Mouse (Mus musculus): ENCODE measurements around the gene Mylip. TPM values are rescaled to one million over a fixed set of nuclear protein-coding genes. Genes with fewer than 3 reads are reported as not detected.

The Mylip gene
- polyA plus RNA-seq, 1 experiment from 2014 or later = 7.8 TPM

DNA sequence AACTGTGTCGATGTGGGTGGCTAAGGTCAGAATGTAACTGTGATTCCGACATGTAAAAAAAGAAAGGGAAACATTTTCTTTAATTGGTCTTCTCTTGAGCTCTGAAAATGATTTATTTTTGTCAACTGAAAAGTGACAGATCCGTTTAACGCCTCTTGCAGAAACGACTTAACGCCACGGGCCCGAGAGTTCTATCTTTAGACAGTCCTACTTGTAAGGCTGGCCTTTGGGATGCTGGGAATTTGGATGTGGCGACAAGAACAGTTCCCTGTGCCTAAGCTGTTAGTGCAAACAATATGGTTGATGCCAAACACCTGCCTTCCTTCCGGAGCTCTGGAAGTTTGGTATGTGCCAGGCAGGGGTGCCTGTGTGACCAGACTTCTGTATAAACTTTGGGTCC is 23.8 kb upstream of the Mylip start:
- Histone ChIP-seq H3K4me1 (ENCODE audit: control insufficient read depth, insufficient read depth, low read depth, low read length) (no peaks in the 10 kb centered on the region), H3K4me2 (ENCODE audit: low read length) (no peak overlapping the region)
- 89% methylated on average over 10 of the region's 10 CpGs for WGBS

DNA sequence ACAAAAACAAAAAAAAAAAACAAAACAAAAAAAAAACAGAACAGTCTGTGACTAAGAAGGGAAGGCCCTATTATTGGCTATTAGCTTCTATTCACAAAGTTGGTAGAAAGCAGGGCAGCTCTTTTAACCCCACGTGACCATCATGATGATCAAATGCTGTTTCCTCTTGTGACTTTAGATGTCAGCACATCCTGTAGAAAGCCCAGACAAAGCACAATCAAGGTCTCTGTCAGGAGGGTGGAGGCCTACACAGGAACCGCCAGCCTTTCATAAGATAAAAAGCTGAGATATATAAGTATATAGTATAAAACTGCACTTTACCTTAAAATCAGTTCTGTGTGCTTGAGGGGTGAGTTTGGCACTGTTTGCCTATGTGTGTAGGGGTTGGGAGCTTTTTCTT is 17.9 kb upstream of the Mylip start:
- no peak overlapping the region for H3K4me3 ChIP-seq (ENCODE audit: low read length)
- H3K4me1 ChIP-seq (ENCODE audit: control insufficient read depth, insufficient read depth, low read depth, low read length) = no peaks in the 10 kb centered on the region
- no peak overlapping the region for H3K9ac ChIP-seq (ENCODE audit: low read depth, low read length)
- 73% methylated on average over 2 of the region's 2 CpGs for WGBS
- no peaks in the 10 kb centered on the region for H3K36me3 ChIP-seq (ENCODE audit: control insufficient read depth, insufficient read depth, low read length)
- H3K27me3 ChIP-seq (replicated peaks; ENCODE audit: control insufficient read depth, insufficient read depth, low read length) = no peaks in the 10 kb centered on the region
- no peak overlapping the region for H3K27ac ChIP-seq (ENCODE audit: low read depth, low read length)
- H3K4me2 ChIP-seq (ENCODE audit: low read length) = no peak overlapping the region
- H3K9me3 ChIP-seq (ENCODE audit: control insufficient read depth, low read length) = no peaks in the 10 kb centered on the region
- no peak for ATAC-seq

More for the DNA sequence above, 23.8 kb upstream of the Mylip start:
- Histone ChIP-seq H3K27me3 (replicated peaks; ENCODE audit: control insufficient read depth, insufficient read depth, low read length) (no peaks in the 10 kb centered on the region), H3K9me3 (ENCODE audit: control insufficient read depth, low read length) (peaks cover 3% of the 10 kb centered on the region; the same call in 1 of the 2 replicates), H3K4me3 (ENCODE audit: low read length) (no peak overlapping the region), H3K27ac (ENCODE audit: low read depth, low read length) (no peak overlapping the region), H3K9ac (ENCODE audit: low read depth, low read length) (no peak overlapping the region), H3K36me3 (ENCODE audit: control insufficient read depth, insufficient read depth, low read length) (no peaks in the 10 kb centered on the region)
- ATAC-seq = no peak

DNA sequence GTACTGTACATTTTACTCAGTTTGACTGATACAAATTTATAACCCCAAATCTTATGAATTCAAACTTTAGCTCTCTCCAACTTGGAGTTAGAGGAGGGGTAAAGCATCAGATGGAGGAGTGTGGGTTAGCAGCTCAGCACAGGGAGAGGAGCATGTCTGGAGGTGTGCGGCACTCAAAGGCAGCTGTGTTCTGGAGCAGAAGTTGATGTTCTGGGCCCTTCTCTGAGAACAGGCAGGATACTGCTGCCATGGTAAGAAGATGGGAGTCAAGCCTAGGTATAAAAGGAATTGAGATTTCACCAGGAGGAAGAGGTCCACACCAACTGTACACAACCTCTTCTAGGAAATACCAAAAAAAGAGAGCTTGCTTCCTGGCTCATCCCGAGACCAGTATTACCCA is 17.1 kb upstream of the Mylip start:
- Histone ChIP-seq H3K27ac (ENCODE audit: low read depth, low read length) (no peak overlapping the region), H3K36me3 (ENCODE audit: control insufficient read depth, insufficient read depth, low read length) (no peaks in the 10 kb centered on the region), H3K4me3 (ENCODE audit: low read length) (no peak overlapping the region), H3K4me2 (ENCODE audit: low read length) (no peak overlapping the region), H3K4me1 (ENCODE audit: control insufficient read depth, insufficient read depth, low read depth, low read length) (no peaks in the 10 kb centered on the region), H3K9me3 (ENCODE audit: control insufficient read depth, low read length) (no peaks in the 10 kb centered on the region), H3K9ac (ENCODE audit: low read depth, low read length) (no peak overlapping the region), H3K27me3 (replicated peaks; ENCODE audit: control insufficient read depth, insufficient read depth, low read length) (no peaks in the 10 kb centered on the region)
- 96% methylated on average over 2 of the region's 2 CpGs for WGBS
- no peak for ATAC-seq

DNA sequence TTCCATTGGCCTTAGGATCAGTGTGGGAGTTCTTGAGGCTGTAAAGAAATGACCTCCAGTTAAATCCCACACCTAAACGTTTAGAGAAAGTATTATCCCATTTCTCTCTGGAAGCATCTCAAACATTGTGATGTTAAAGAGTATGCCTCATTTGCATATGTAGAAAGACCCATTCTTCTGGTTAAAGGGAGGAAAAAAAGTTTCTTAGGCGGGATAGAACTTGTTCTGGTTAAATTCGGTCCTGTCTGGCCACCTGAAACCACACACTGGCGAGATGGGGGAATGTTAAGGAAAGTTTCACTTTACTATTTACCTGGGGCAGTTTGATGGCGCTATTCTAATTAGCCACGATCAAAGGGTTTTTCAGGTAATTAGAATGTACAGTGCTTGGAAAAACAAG is 14.7 kb upstream of the Mylip start:
- no peak overlapping the region for H3K4me3 ChIP-seq (ENCODE audit: low read length)
- no peak overlapping the region for H3K27ac ChIP-seq (ENCODE audit: low read depth, low read length)
- no peaks in the 10 kb centered on the region for H3K4me1 ChIP-seq (ENCODE audit: control insufficient read depth, insufficient read depth, low read depth, low read length)
- no peaks in the 10 kb centered on the region for H3K27me3 ChIP-seq (replicated peaks; ENCODE audit: control insufficient read depth, insufficient read depth, low read length)
- H3K9me3 ChIP-seq (ENCODE audit: control insufficient read depth, low read length) = no peaks in the 10 kb centered on the region
- no peaks in the 10 kb centered on the region for H3K36me3 ChIP-seq (ENCODE audit: control insufficient read depth, insufficient read depth, low read length)
- WGBS = 39% methylated on average over 6 of the region's 6 CpGs
- no peak overlapping the region for H3K9ac ChIP-seq (ENCODE audit: low read depth, low read length)
- no peak for ATAC-seq
- H3K4me2 ChIP-seq (ENCODE audit: low read length) = no peak overlapping the region

- H3K27ac ChIP-seq (ENCODE audit: low read depth, low read length) = no peak overlapping the region
- WGBS = 78% methylated on average over 7 of the region's 7 CpGs
- no peak overlapping the region for H3K4me3 ChIP-seq (ENCODE audit: low read length)
- no peak for ATAC-seq
- no peaks in the 10 kb centered on the region for H3K4me1 ChIP-seq (ENCODE audit: control insufficient read depth, insufficient read depth, low read depth, low read length)
- H3K9ac ChIP-seq (ENCODE audit: low read depth, low read length) = no peak overlapping the region
- H3K36me3 ChIP-seq (ENCODE audit: control insufficient read depth, insufficient read depth, low read length) = no peaks in the 10 kb centered on the region
- no peaks in the 10 kb centered on the region for H3K27me3 ChIP-seq (replicated peaks; ENCODE audit: control insufficient read depth, insufficient read depth, low read length)
- no peaks in the 10 kb centered on the region for H3K9me3 ChIP-seq (ENCODE audit: control insufficient read depth, low read length)
- H3K4me2 ChIP-seq (ENCODE audit: low read length) = no peak overlapping the region
These were observed 7.3 kb upstream of the Mylip start for GRCm38 (mm10) chr13:45382208-45382607.

- no peaks in the 10 kb centered on the region for H3K9me3 ChIP-seq (ENCODE audit: control insufficient read depth, low read length)
- no peak overlapping the region for H3K9ac ChIP-seq (ENCODE audit: low read depth, low read length)
- H3K4me2 ChIP-seq (ENCODE audit: low read length) = no peak overlapping the region
- H3K27me3 ChIP-seq (replicated peaks; ENCODE audit: control insufficient read depth, insufficient read depth, low read length) = no peaks in the 10 kb centered on the region
- no peak overlapping the region for H3K27ac ChIP-seq (ENCODE audit: low read depth, low read length)
- WGBS = 84% methylated on average over 2 of the region's 2 CpGs
- no peak overlapping the region for H3K4me3 ChIP-seq (ENCODE audit: low read length)
- H3K36me3 ChIP-seq (ENCODE audit: control insufficient read depth, insufficient read depth, low read length) = no peaks in the 10 kb centered on the region
- no peaks in the 10 kb centered on the region for H3K4me1 ChIP-seq (ENCODE audit: control insufficient read depth, insufficient read depth, low read depth, low read length)
- no peak for ATAC-seq
These were observed 4.9 kb upstream of the Mylip start for GRCm38 (mm10) chr13:45384636-45385035.

DNA sequence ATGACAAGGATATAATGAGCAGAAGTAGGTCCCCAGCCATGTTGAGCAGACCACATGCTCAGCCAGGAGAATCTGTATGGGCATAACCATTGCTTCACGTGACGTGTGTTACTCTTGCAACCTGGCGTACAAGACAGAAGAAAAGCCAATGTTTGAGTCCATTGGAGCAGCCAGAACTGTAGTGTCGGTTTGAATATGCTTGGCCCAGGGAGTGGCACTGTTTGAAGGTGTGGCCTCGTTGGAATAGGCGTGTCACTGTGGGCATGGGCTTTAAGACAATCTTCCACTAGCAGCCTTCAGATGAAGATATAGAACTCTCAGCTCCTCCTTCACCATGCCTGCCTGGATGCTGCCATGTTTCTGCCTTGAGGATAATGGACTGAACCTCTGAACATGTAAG is 4.0 kb upstream of the Mylip start:
- Histone ChIP-seq H3K9me3 (ENCODE audit: control insufficient read depth, low read length) (no peaks in the 10 kb centered on the region), H3K36me3 (ENCODE audit: control insufficient read depth, insufficient read depth, low read length) (no peaks in the 10 kb centered on the region), H3K4me2 (ENCODE audit: low read length) (no peak overlapping the region), H3K27ac (ENCODE audit: low read depth, low read length) (no peak overlapping the region), H3K4me3 (ENCODE audit: low read length) (no peak overlapping the region), H3K27me3 (replicated peaks; ENCODE audit: control insufficient read depth, insufficient read depth, low read length) (no peaks in the 10 kb centered on the region), H3K9ac (ENCODE audit: low read depth, low read length) (no peak overlapping the region), H3K4me1 (ENCODE audit: control insufficient read depth, insufficient read depth, low read depth, low read length) (peaks cover 2% of the 10 kb centered on the region; the same call in 1 of the 2 replicates)
- no peak for ATAC-seq
- WGBS = 83% methylated on average over 6 of the region's 6 CpGs

- no peaks in the 10 kb centered on the region for H3K27me3 ChIP-seq (replicated peaks; ENCODE audit: control insufficient read depth, insufficient read depth, low read length)
- WGBS = 94% methylated on average over 14 of the region's 14 CpGs
- no peak overlapping the region for H3K4me3 ChIP-seq (ENCODE audit: low read length)
- no peaks in the 10 kb centered on the region for H3K9me3 ChIP-seq (ENCODE audit: control insufficient read depth, low read length)
- H3K9ac ChIP-seq (ENCODE audit: low read depth, low read length) = no peak overlapping the region
- no peaks in the 10 kb centered on the region for H3K36me3 ChIP-seq (ENCODE audit: control insufficient read depth, insufficient read depth, low read length)
- peaks cover 8% of the 10 kb centered on the region for H3K4me1 ChIP-seq (ENCODE audit: control insufficient read depth, insufficient read depth, low read depth, low read length)
- H3K4me2 ChIP-seq (ENCODE audit: low read length) = no peak overlapping the region
- H3K27ac ChIP-seq (ENCODE audit: low read depth, low read length) = no peak overlapping the region
- no peak for ATAC-seq
These were observed 3.3 kb upstream of the Mylip start for GRCm38 (mm10) chr13:45386253-45386652.

DNA sequence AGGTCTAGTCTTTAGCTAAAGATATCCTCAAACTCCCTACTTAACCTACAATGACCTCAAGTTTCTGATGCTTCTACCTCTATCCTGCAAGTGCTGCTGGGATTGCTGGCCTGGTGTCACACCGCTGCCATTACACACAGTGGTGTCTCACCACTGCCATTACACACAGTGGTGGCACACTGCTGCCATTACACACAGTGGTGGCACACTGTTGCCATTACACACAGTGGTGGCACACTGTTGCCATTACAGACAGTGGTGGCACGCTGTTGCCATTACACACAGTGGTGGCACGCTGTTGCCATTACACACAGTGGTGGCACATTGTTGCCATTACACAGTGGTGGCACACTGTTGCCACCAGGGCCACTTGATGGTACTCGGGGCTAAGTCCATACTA is 2.3 kb upstream of the Mylip start:
- H3K4me3 ChIP-seq (ENCODE audit: low read length) = no peak overlapping the region
- H3K27ac ChIP-seq (ENCODE audit: low read depth, low read length) = no peak overlapping the region
- no peak overlapping the region for H3K9ac ChIP-seq (ENCODE audit: low read depth, low read length)
- peaks cover 10% of the 10 kb centered on the region for H3K4me1 ChIP-seq (ENCODE audit: control insufficient read depth, insufficient read depth, low read depth, low read length)
- no peaks in the 10 kb centered on the region for H3K27me3 ChIP-seq (replicated peaks; ENCODE audit: control insufficient read depth, insufficient read depth, low read length)
- no peaks in the 10 kb centered on the region for H3K9me3 ChIP-seq (ENCODE audit: control insufficient read depth, low read length)
- H3K4me2 ChIP-seq (ENCODE audit: low read length) = no peak overlapping the region
- H3K36me3 ChIP-seq (ENCODE audit: control insufficient read depth, insufficient read depth, low read length) = no peaks in the 10 kb centered on the region
- ATAC-seq = no peak
- 94% methylated on average over 4 of the region's 4 CpGs for WGBS

DNA sequence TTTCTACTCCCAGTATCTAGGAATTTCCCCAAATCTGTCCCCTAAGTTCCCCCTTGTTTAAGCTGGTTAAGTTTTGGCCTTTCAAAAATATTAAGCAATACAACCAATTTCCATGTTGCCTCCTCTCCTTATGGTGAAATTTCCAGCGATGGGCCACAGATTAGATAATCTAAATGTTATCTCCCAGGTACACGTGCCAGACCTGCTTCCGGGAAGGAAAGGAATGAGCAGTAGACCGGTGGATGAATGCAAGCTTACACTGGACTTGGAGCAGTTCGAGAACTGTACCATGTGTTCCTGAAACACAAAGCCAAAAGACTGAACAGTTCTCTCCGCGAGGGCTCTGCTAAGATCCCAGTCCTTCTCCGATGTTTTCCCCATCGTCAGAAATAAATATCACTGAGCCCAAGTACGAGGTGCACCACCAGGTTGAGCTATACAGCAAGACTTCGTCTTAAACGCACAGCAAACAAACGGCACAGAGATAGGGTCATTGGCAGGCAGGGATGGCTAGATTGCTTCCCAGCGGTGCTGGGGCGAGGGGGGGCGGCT is 1.2 kb upstream of the Mylip start:
- no peak overlapping the region for H3K27ac ChIP-seq (ENCODE audit: low read depth, low read length)
- H3K36me3 ChIP-seq (ENCODE audit: control insufficient read depth, insufficient read depth, low read length) = no peaks in the 10 kb centered on the region
- H3K4me1 ChIP-seq (ENCODE audit: control insufficient read depth, insufficient read depth, low read depth, low read length) = peaks cover 12% of the 10 kb centered on the region
- no peak overlapping the region for H3K4me2 ChIP-seq (ENCODE audit: low read length)
- H3K9me3 ChIP-seq (ENCODE audit: control insufficient read depth, low read length) = no peaks in the 10 kb centered on the region
- H3K27me3 ChIP-seq (replicated peaks; ENCODE audit: control insufficient read depth, insufficient read depth, low read length) = no peaks in the 10 kb centered on the region
- no peak overlapping the region for H3K9ac ChIP-seq (ENCODE audit: low read depth, low read length)
- WGBS = 79% methylated on average over 16 of the region's 16 CpGs
- ATAC-seq = no peak
- H3K4me3 ChIP-seq (ENCODE audit: low read length) = no peak overlapping the region

All from hindbrain, embryonic 16.5 days (tissue).